Mouse (Mus musculus): ENCODE results near the gene Sec24c.

DNA sequence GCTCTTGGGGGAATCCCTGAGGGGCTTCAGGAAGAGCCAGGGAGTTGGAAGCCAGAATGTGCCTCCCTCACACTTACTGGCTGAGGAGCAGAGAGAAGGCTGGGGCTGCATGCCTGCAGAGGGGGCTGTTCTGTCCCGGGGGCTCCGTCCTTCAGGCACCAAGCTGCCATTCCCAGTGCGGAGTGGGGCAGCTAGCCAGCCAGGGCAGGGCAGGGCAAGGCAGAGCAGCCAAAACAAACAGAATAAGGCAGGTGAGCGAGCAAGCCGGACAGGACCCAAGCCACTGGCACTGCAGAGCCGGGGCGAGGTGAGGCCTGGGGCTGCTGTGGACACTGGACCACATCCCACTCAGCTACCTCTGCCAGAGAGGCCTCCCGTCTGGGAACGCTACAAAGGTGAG, 67.2 kb downstream of the Sec24c start:
- TF ChIP-seq POLR2A (IDR thresholded peaks at IDR 0.05; ENCODE audit: borderline replicate concordance, control insufficient read depth, low read depth, low read length) (no peak), CTCF (IDR thresholded peaks at IDR 0.05; ENCODE audit: control insufficient read depth, insufficient read depth, low read length) (no peak)
